Mouse (Mus musculus) kidney, adult 2 months (tissue): ENCODE data around the gene Pdcd7. TPM values are rescaled to one million over a fixed set of nuclear protein-coding genes. Genes with fewer than 3 reads are reported as not detected.

Experiments
- DNase-seq: peaks from one replicate; pipeline ENCODE4 v3.0.0; 2021
- H3K27ac ChIP-seq: fragments of 200-500 bp; 2 replicates; pipeline ENCODE4 v1.5.1; 2012; ENCODE audit warnings: low read depth, low read length, control low read depth, inconsistent platforms; ENCODE audit not compliant: insufficient read depth
- H3K27me3 ChIP-seq: fragments of 200-500 bp; replicated peaks from 2 replicates; pipeline ENCODE4 v1.6.1; 2012; ENCODE audit warnings: mild to moderate bottlenecking, moderate library complexity, low read length, inconsistent platforms; ENCODE audit not compliant: control insufficient read depth, insufficient read depth
- H3K36me3 ChIP-seq: fragments of 200-500 bp; 2 replicates; pipeline ENCODE4 v1.6.1; 2012; ENCODE audit warnings: mild to moderate bottlenecking, moderate library complexity, low read length, inconsistent platforms; ENCODE audit not compliant: control insufficient read depth, insufficient read depth
- H3K4me1 ChIP-seq: fragments of 200-500 bp; 2 replicates; pipeline ENCODE4 v1.6.1; 2011; ENCODE audit warnings: low read length; ENCODE audit not compliant: control insufficient read depth, insufficient read depth
- H3K4me3 ChIP-seq: fragments of 200-500 bp; 2 replicates; pipeline ENCODE4 v1.5.1; 2011; ENCODE audit warnings: mild to moderate bottlenecking, low read depth, low read length, control low read depth; ENCODE audit not compliant: insufficient read depth
- CTCF ChIP-seq: fragments of 200-500 bp; conservative IDR thresholded peaks from 2 replicates; pipeline ENCODE4 v1.5.1; 2011; ENCODE audit warnings: low read depth, mild to moderate bottlenecking, control low read depth, low read length, moderate library complexity, mixed read lengths; ENCODE audit not compliant: insufficient read depth, insufficient read length
- POLR2A ChIP-seq: fragments of 200-500 bp; IDR thresholded peaks from one replicate; pipeline ENCODE4 v1.6.1; 2011; ENCODE audit warnings: low read depth, low read length, control low read depth
- WGBS: fragments of 180-500 bp; shearing (Covaris S2); methylation state at CpG from one replicate; pipeline ENCODE4 v1.1.7; 2018; 5-methylcytosine and 5-hydroxymethylcytosine counted together
- polyA plus RNA-seq: library from polyadenylated mRNA; depleted of rRNA; stranded (reverse); fragments of >200 nt; gene quantifications from 2 replicates; pipeline ENCODE4 v1.2.3, GENCODE M21; 2012; rRNA removed

The Pdcd7 gene
- polyA plus RNA-seq, 1 experiment = 6.0 TPM

DNA sequence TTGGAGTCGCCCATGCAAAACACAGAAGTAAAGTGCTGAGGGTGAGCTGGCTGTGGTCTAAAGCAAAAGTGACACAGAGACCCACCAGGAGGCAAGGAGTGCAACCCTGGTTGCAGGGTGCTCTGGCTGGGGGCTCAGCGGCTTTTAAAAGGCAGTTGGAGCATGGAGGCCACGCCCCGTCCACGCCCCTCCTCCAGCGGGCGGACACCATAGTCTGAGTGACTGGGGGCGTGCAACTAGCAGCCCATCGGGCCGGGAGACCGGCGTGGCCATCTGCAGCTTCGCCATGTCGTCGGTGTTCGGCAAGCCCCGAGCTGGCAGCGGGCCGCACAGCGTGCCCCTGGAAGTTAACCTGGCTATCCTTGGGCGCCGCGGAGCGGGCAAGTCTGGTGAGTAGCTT is 52.4 kb downstream of the Pdcd7 start, which contains the start of gene Rasl12:
Gene Rasl12, plus strand, starts transcription at position 228 of the 400 bp plus-strand sequence.
- Histone ChIP-seq H3K27me3 (no peaks in the 10 kb centered on the region), H3K36me3 (no peaks in the 10 kb centered on the region), H3K4me1 (peaks cover 2% of the 10 kb centered on the region; the same call in 1 of the 2 replicates), H3K4me3 (peak within 1 kb of the TSS; percentile 56), H3K27ac (no peak within 1 kb of the TSS)
- no peak for TF ChIP-seq POLR2A
- TF ChIP-seq CTCF = no peak
- WGBS = 2% methylated on average over 24 of the region's 24 CpGs
- peak; percentile 68 for DNase-seq

DNA sequence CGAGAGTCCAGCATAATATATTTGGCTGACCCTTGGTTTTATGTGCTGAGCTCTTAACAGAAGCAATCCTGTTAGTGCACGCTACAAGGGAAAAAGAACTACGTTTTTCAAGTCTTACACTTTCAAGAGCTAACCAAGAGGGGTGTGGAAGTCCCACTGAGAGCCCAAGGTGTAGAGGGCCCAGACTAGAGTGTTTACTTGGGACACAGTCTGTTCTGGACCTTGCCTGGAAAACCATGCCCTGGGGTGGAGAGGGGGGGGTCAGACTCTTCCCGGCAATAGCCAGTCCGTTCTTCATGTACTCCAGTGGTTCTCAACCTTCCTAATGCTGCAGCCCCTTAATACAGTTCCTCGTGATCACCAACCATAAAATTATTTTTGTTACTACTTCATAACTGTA is 54.0 kb downstream of the Pdcd7 start:
- H3K36me3 ChIP-seq = no peaks in the 10 kb centered on the region
- no peak for DNase-seq
- no peak overlapping the region for H3K27ac ChIP-seq
- H3K4me1 ChIP-seq = peaks cover 9% of the 10 kb centered on the region; the same call in 1 of the 2 replicates
- WGBS = 67% methylated on average over 6 of the region's 6 CpGs
- H3K27me3 ChIP-seq = no peaks in the 10 kb centered on the region
- TF ChIP-seq POLR2A (no peak), CTCF (no peak)
- H3K4me3 ChIP-seq = no peak overlapping the region

DNA sequence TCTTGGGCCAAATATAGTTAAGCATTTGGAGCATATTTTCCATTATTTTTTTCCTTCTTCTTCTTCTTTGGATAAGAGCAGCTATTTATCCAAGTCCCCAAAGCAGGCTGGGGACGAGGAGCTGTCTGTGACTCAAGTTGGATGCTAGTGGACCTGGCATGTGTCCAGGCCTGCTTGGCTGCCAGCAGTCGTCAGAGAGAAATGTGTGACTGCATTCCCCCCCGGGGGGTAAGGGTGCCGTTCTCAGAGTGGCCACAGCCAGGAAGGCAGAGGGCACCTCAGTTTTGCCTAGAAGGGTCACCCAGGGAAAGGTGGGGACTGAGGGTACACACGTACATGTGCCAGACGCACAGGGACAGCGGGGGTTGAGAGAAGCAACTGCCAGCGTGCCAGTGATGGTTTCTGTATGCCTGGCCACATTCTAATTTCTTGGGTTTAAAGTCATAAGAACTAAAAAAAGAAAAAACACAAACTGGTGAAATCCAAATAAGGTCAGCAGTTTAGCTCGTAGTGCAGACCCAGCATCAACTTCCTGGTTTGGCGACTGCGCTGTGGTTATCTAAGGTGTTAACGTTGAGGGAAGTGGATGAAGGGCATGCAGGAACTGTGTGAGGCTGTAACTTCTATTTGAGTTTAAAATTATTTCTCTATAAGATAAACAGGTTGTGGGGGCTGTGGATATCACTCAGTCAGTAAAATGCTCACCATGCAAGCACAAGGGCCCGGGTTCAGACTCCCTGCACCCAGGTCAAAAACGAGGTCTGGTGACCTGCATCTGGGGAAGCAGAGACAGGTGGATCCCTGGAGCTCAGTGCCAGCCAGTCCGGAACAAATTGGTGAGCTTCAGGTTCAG is 58.7 kb downstream of the Pdcd7 start:
- no peak overlapping the region for H3K4me3 ChIP-seq
- DNase-seq = peak; percentile 90
- TF ChIP-seq POLR2A (no peak), CTCF (no peak)
- WGBS = 33% methylated on average over 15 of the region's 15 CpGs
- no peaks in the 10 kb centered on the region for H3K27me3 ChIP-seq
- peaks cover 26% of the 10 kb centered on the region for H3K4me1 ChIP-seq
- peak overlapping the region; percentile 32; the same call in 1 of the 2 replicates for H3K27ac ChIP-seq
- H3K36me3 ChIP-seq = no peaks in the 10 kb centered on the region

DNA sequence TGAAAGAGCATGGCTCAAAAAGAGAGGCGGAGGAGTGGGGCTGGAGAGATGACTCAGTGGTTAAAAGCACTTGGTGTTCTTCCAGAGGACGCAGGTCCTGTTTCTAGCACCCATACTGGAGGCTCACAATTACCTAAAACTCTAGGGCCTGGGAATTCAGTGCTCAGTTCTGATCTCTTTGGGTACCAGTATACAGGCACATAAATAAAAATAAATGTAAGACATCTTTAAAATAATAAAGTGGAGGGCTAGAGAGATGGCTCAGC is 59.2 kb downstream of the Pdcd7 start:
- Histone ChIP-seq H3K4me1 (peaks cover 26% of the 10 kb centered on the region), H3K27ac (peak overlapping the region; percentile 32; the same call in 1 of the 2 replicates), H3K36me3 (no peaks in the 10 kb centered on the region), H3K4me3 (no peak overlapping the region), H3K27me3 (no peaks in the 10 kb centered on the region)
- TF ChIP-seq POLR2A = no peak
- no peak for TF ChIP-seq CTCF
- DNase-seq = no peak
- WGBS = 55% methylated on average over 2 of the region's 2 CpGs

DNA sequence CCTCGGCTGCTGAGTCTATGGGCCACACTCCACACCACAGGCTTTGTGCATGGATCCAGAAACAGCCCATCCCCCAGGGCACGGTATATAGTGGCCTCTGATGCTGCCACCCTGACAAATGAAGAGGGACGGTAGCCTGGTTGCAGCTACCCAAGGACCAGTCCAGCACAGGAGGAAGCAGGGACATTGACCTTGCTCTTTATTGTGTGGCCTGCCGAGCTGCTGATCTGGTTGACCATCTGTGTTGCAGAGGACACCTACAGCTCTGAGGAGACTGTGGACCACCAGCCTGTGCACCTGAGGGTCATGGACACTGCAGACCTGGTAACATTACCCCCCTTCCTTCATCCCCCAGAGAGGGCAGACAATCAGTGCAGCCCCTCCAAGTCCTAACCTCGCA is 61.4 kb downstream of the Pdcd7 start:
- no peak for TF ChIP-seq CTCF
- no peak for TF ChIP-seq POLR2A
- WGBS = 74% methylated on average over 5 of the region's 5 CpGs
- Histone ChIP-seq H3K27me3 (no peaks in the 10 kb centered on the region), H3K4me3 (no peak overlapping the region), H3K36me3 (no peaks in the 10 kb centered on the region), H3K27ac (peak overlapping the region; percentile 6; the same call in 1 of the 2 replicates), H3K4me1 (peaks cover 26% of the 10 kb centered on the region)
- DNase-seq = no peak

DNA sequence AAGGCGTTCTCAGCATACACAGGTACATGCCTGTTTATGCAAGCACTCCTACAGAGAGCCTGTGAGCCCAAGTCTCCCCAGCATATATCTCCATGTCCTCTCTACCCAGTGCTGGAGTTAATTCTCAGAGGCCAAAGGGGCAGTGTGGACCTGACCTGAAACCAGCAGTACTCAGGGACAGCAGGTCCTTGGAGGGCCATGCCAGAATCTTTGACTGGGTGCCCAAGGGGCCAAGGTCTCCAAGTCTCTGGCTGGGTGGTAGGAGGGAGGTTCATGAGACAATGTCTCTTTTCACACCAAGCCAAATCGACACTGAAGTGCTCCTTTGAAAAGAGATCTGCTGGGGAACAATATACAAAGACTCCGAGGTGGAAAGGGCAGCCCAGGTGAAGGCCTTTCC is 62.0 kb downstream of the Pdcd7 start:
- no peaks in the 10 kb centered on the region for H3K36me3 ChIP-seq
- WGBS = 47% methylated on average over 3 of the region's 3 CpGs
- peak; percentile 83 for DNase-seq
- H3K27me3 ChIP-seq = no peaks in the 10 kb centered on the region
- no peak for TF ChIP-seq CTCF
- no peak for TF ChIP-seq POLR2A
- H3K4me1 ChIP-seq = peaks cover 26% of the 10 kb centered on the region
- H3K27ac ChIP-seq = peak overlapping the region; percentile 60
- no peak overlapping the region for H3K4me3 ChIP-seq

DNA sequence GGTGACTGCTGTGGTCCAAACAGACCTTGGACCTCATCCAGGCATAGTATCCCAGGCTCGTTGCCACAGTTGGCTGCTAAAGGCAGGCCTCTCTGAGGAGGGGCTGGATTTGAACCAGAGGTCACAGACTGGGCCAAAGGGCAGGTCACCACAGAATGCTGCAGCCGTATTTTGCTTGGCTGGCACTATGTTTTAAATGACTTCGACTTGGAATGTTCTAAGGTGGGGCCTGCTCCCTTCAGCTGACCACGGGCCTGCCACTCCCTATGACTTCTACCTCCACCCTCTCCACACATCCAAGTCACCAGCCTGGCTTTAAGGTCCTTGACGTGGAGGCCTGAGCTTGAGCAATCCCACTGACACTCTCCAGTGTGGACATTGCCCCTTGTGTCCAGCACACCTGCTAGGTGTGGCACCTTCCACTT is 63.0 kb downstream of the Pdcd7 start:
- peak; percentile 94 for DNase-seq
- Histone ChIP-seq H3K4me1 (peaks cover 22% of the 10 kb centered on the region), H3K4me3 (no peak overlapping the region), H3K27ac (no peak overlapping the region), H3K36me3 (no peaks in the 10 kb centered on the region), H3K27me3 (no peaks in the 10 kb centered on the region)
- 29% methylated on average over 5 of the region's 5 CpGs for WGBS
- no peak for TF ChIP-seq CTCF
- no peak for TF ChIP-seq POLR2A

Other genes with a start within 250 kb of the Pdcd7 start
- gene Igdcc4, start 244.6 kb upstream of the Pdcd7 start, polyA plus RNA-seq = 0.57 and 0.83 TPM in 2 replicates
- gene Igdcc3, start 204.9 kb upstream of the Pdcd7 start, polyA plus RNA-seq = 0.72 and 0.94 TPM in 2 replicates
- gene Parp16, start 150.8 kb upstream of the Pdcd7 start, polyA plus RNA-seq = 11.0 and 11.9 TPM in 2 replicates
- 1.1 and 1.4 TPM in 2 replicates for gene Cilp, start 80.9 kb upstream of the Pdcd7 start, polyA plus RNA-seq
- gene Clpx, start 51.8 kb upstream of the Pdcd7 start, polyA plus RNA-seq = 24.4 and 25.8 TPM in 2 replicates
- 0.25 and 0.33 TPM in 2 replicates for gene Ubap1l, start 14.9 kb downstream of the Pdcd7 start, polyA plus RNA-seq
- gene Kbtbd13, start 45.5 kb downstream of the Pdcd7 start, polyA plus RNA-seq = 0.68 and 0.75 TPM in 2 replicates
- 9.5 and 11.3 TPM in 2 replicates for gene Rasl12, start 52.4 kb downstream of the Pdcd7 start, polyA plus RNA-seq
- 13.0 and 15.0 TPM in 2 replicates for gene Slc51b, start 76.9 kb downstream of the Pdcd7 start, polyA plus RNA-seq
- 11.3 and 11.5 TPM in 2 replicates for gene Mtfmt, start 89.7 kb downstream of the Pdcd7 start, polyA plus RNA-seq
- 32.3 and 34.3 TPM in 2 replicates for gene Spg21, start 114.8 kb downstream of the Pdcd7 start, polyA plus RNA-seq
- 0.06 and 0.16 TPM in 2 replicates for gene Ankdd1a, start 174.1 kb downstream of the Pdcd7 start, polyA plus RNA-seq
- 9.8 and 10.4 TPM in 2 replicates for gene Plekho2, start 233.9 kb downstream of the Pdcd7 start, polyA plus RNA-seq
- gene Pif1, start 241.1 kb downstream of the Pdcd7 start, polyA plus RNA-seq = 0.08 and 0.11 TPM in 2 replicates